Mouse (Mus musculus): Measurements from ENCODE around the gene Gm42417. TPM values are rescaled to one million over a fixed set of nuclear protein-coding genes. Genes with fewer than 3 reads are reported as not detected.

Gm42417 gene
- total RNA-seq, 2 experiments from 2014 or later = not detected

DNA sequence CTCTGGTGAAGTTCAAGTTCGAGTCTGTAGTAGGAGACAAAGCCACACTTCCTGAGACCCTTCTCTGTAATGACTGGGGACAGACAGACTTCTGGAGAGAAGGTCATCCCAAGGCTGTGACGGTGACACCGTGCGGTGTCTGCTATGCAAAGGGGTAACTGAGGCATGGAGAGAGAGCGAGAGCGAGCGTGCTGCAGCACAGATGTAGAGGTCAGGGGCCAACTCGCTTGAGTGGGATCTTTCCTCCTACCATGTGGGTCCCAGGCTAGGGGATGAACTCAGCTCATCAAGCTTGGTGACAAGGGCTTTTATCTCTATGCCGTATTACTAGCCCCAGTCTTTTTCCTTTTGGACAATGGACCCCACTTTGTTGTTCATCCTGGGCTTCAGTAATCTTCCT lies 52.1 kb downstream of the Gm42417 start:
- intact Hi-C loops (cut with DNase I) = loop anchor here (10.0 kb wide), 1 partner anchor 122 kb away; the partner anchor contains the start of gene Kansl3
- DNase-seq = no peak

DNA sequence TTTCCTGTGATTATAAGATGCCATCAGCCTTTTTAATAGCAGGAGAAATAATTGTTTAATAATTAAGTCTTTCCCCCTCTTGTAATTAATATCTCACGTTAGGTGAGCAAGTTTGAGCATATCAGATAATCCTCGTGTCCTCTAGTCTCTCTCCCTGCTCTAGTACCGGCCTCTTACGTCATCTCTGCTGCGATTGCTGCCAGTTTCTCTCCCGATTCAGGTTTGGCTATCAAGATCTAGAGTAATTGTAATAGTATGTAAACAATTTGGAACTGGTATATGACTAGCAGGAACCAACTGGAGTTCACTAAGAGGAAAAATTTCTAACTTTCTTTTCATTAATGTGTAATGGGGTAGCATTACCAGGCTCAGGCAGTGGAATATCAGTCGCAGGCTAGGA lies 54.1 kb downstream of the Gm42417 start:
- intact Hi-C loops (cut with DNase I) = loop anchor here (10.0 kb wide), 1 partner anchor 120 kb away; the partner anchor contains the start of gene Kansl3

GRCm38 (mm10) chr1:36483825-36484224 lies 55.4 kb downstream of the Gm42417 start:
- DNase-seq = no peak
- intact Hi-C loops (cut with DNase I) = loop anchor here (10.0 kb wide), 1 partner anchor 119 kb away; the partner anchor contains the start of gene Kansl3

More for the DNA sequence above, 54.1 kb downstream of the Gm42417 start:
- DNase-seq = no peak

Small RNA genes within 50 kb of the gene (microRNA-seq; reads per million reads assigned to microRNA genes)
- not detected for gene Gm47280

Other genes with a start within 250 kb of the Gm42417 start
- gene Arid5a, start 231.7 kb downstream of the Gm42417 start, total RNA-seq (2021) = 1 to 10 TPM; 7.6 to 7.7 TPM
- 10 to 100 TPM; 61.4 to 67.1 TPM for gene Kansl3, start 170.2 kb downstream of the Gm42417 start, total RNA-seq (2021)
- under 1 TPM in 1 of 2 experiments, not detected in 1; 0.08 TPM for gene Fer1l5, start 167.1 kb downstream of the Gm42417 start, total RNA-seq (2021)
- gene Lman2l, start 94.2 kb downstream of the Gm42417 start, total RNA-seq (2021) = 10 to 100 TPM; 40.7 to 45.7 TPM
- gene Cnnm4, start 67.8 kb downstream of the Gm42417 start, total RNA-seq (2021) = 10 to 100 TPM; 13.6 to 14.3 TPM
- gene Cnnm3, start 27.6 kb downstream of the Gm42417 start, total RNA-seq (2021) = 10 to 100 TPM; 39.3 to 40.0 TPM
- gene Ankrd23, start 2.5 kb downstream of the Gm42417 start, total RNA-seq (2021) = 1 to 10 TPM; 8.3 to 8.6 TPM
- gene Ankrd39, start 8.0 kb upstream of the Gm42417 start, total RNA-seq (2021) = 10 to 100 TPM; 13.4 to 15.1 TPM
- gene Sema4c, start 18.9 kb upstream of the Gm42417 start, total RNA-seq (2021) = 10 to 100 TPM; 60.5 to 65.4 TPM
- gene Fam178b, start 143.8 kb upstream of the Gm42417 start, total RNA-seq (2021) = not detected
- 100 to 1,000 TPM; 457 to 466 TPM for gene Cox5b, start 152.0 kb upstream of the Gm42417 start, total RNA-seq (2021)
- 1 to 10 TPM in 1 of 2 experiments, under 1 TPM in 1; 0.72 to 1.3 TPM for gene 4933424G06Rik, start 170.7 kb upstream of the Gm42417 start, total RNA-seq (2021)
- 100 to 1,000 TPM; 130 to 156 TPM for gene Actr1b, start 175.0 kb upstream of the Gm42417 start, total RNA-seq (2021)
- gene Zap70, start 222.4 kb upstream of the Gm42417 start, total RNA-seq (2021) = 1 to 10 TPM; 2.7 to 4.1 TPM